Mouse (Mus musculus) left cerebral cortex, postnatal 36 days (tissue): ENCODE data around the gene Klhdc7a. TPM values are rescaled to one million over a fixed set of nuclear protein-coding genes. Genes with fewer than 3 reads are reported as not detected.

ENCODE experiments used
- microRNA-seq: library from miRNA; unstranded; fragments of <30 nt; microRNA quantifications from one replicate; pipeline ENCODE4 v1.2.0, GENCODE M21; 2022
- total RNA-seq, 2 experiments: library from RNA; stranded (reverse); gene quantifications; 2 replicates each; pipeline ENCODE4 v1.2.3; 2021

Gene Klhdc7a
- total RNA-seq, 2 experiments from 2014 or later, result 8.1 to 9.8 TPM

Small RNA genes within 50 kb of the gene (microRNA-seq; reads per million reads assigned to microRNA genes)
- not detected for gene Mir2139

Other genes with a start within 250 kb of the Klhdc7a start
- not detected for gene Pax7, start 134.5 kb downstream of the Klhdc7a start, total RNA-seq